Mouse (Mus musculus): Measurements from ENCODE around the gene Arsg.
A peak's percentile ranks its signal among the peaks of the same experiment; 100 is the strongest.
"Not testable (repeated sequence)": the region's sequence is repeated elsewhere in the genome, so short reads cannot be mapped to it uniquely, and the experiment has no call there.

Gene Arsg

GRCm38 (mm10) chr11:109468133-109468532 is 5.0 kb upstream of the Arsg start:
- DNase-seq (ENCODE audit: extremely low read depth, low read depth, low spot score), result no peak

- DNase-seq (ENCODE audit: extremely low read depth, low read depth, low spot score), result no peak
Measured at GRCm38 (mm10) chr11:109470170-109470569, 3.0 kb upstream of the Arsg start.

GRCm38 (mm10) chr11:109470921-109471861 is 2.0 kb upstream of the Arsg start:
- DNase-seq (ENCODE audit: extremely low read depth, low read depth, low spot score), result no peak

GRCm38 (mm10) chr11:109472171-109472691 is 943 bp upstream of the Arsg start:
- DNase-seq (ENCODE audit: extremely low read depth, low read depth, low spot score), result no peak

GRCm38 (mm10) chr11:109472821-109473170 is 378 bp upstream of the Arsg start:
- DNase-seq (ENCODE audit: extremely low read depth, low read depth, low spot score), result no peak

GRCm38 (mm10) chr11:109474086-109474742 is 1.0 kb downstream of the Arsg start:
- DNase-seq (ENCODE audit: extremely low read depth, low read depth, low spot score), result no peak

GRCm38 (mm10) chr11:109474836-109475235 is 1.7 kb downstream of the Arsg start:
- no peak for DNase-seq (ENCODE audit: extremely low read depth, low read depth, low spot score)

GRCm38 (mm10) chr11:109475717-109476116 is 2.5 kb downstream of the Arsg start:
- DNase-seq (ENCODE audit: extremely low read depth, low read depth, low spot score), result no peak

- DNase-seq (ENCODE audit: extremely low read depth, low read depth, low spot score), result no peak
Measured at GRCm38 (mm10) chr11:109476241-109476640, 3.1 kb downstream of the Arsg start.

- no peak for DNase-seq (ENCODE audit: extremely low read depth, low read depth, low spot score)
Measured at GRCm38 (mm10) chr11:109476653-109477052, 3.5 kb downstream of the Arsg start.

GRCm38 (mm10) chr11:109477606-109478380 is 4.6 kb downstream of the Arsg start:
- DNase-seq (ENCODE audit: extremely low read depth, low read depth, low spot score), result no peak

- no peak for DNase-seq (ENCODE audit: extremely low read depth, low read depth, low spot score)
Measured at GRCm38 (mm10) chr11:109479575-109480285, 6.6 kb downstream of the Arsg start.

GRCm38 (mm10) chr11:109480440-109480839 is 7.3 kb downstream of the Arsg start:
- no peak for DNase-seq (ENCODE audit: extremely low read depth, low read depth, low spot score)

- no peak for DNase-seq (ENCODE audit: extremely low read depth, low read depth, low spot score)
Measured at GRCm38 (mm10) chr11:109485398-109486045, 12.3 kb downstream of the Arsg start.

- no peak for DNase-seq (ENCODE audit: extremely low read depth, low read depth, low spot score)
Measured at GRCm38 (mm10) chr11:109487111-109487510, 13.9 kb downstream of the Arsg start.

GRCm38 (mm10) chr11:109487991-109488684 is 15.0 kb downstream of the Arsg start:
- peak; percentile 61 for DNase-seq (ENCODE audit: extremely low read depth, low read depth, low spot score)

GRCm38 (mm10) chr11:109489763-109490162 is 16.6 kb downstream of the Arsg start:
- DNase-seq (ENCODE audit: extremely low read depth, low read depth, low spot score), result no peak

GRCm38 (mm10) chr11:109491844-109492243 is 18.7 kb downstream of the Arsg start:
- no peak for DNase-seq (ENCODE audit: extremely low read depth, low read depth, low spot score)

GRCm38 (mm10) chr11:109492847-109493464 is 19.8 kb downstream of the Arsg start:
- DNase-seq (ENCODE audit: extremely low read depth, low read depth, low spot score), result not testable (repeated sequence)

Measured in fat pad, adult 2 months (tissue).